Mouse (Mus musculus): ENCODE data around the gene Gm49721. TPM values are rescaled to one million over a fixed set of nuclear protein-coding genes. Genes with fewer than 3 reads are reported as not detected.
"Not testable (repeated sequence)": the region's sequence is repeated elsewhere in the genome, so short reads cannot be mapped to it uniquely, and the experiment has no call there.

Gm49721 gene
- total RNA-seq (2021) = under 1 TPM in 1 of 2 experiments, not detected in 1; 0.59 TPM
- long read RNA-seq, experiment 1, partial matches to known transcripts = 0 of 5 reads
- long read RNA-seq, experiment 1, other reads (novel, unspliced or antisense) = 5 of 5 reads
- long read RNA-seq, experiment 2, partial matches to known transcripts = 0 of 6 reads
- long read RNA-seq, experiment 2, other reads (novel, unspliced or antisense) = 6 of 6 reads

GRCm38 (mm10) chr17:6978287-6979248 is at the start of gene Gm49721:
TSS of gene Gm49721 (plus strand) at chr17:6978904.
- DNase-seq = peak; percentile 84
- H3K4me3 ChIP-seq = peak within 1 kb of the TSS; percentile 71
- peak within 1 kb of the TSS; percentile 88 for H3K27ac ChIP-seq
- intact Hi-C loops (cut with DNase I) = not testable (repeated sequence)

GRCm38 (mm10) chr17:6931625-6932024 is 47.1 kb upstream of the Gm49721 start:
- H3K4me3 ChIP-seq; DNase-seq; intact Hi-C loops (cut with DNase I); H3K27ac ChIP-seq: not testable (repeated sequence)

- H3K4me3 ChIP-seq; DNase-seq; intact Hi-C loops (cut with DNase I); H3K27ac ChIP-seq: not testable (repeated sequence)
These were observed 36.1 kb upstream of the Gm49721 start for GRCm38 (mm10) chr17:6942560-6942959.

GRCm38 (mm10) chr17:6947637-6947983 is 31.1 kb upstream of the Gm49721 start:
- DNase-seq; intact Hi-C loops (cut with DNase I); H3K27ac ChIP-seq: not testable (repeated sequence)
- peak overlapping the region; percentile 76 for H3K4me3 ChIP-seq

- DNase-seq = peak; percentile 91
- H3K4me3 ChIP-seq = peak within 1 kb of the TSS; percentile 76
- H3K27ac ChIP-seq = peak within 1 kb of the TSS; percentile 91
- intact Hi-C loops (cut with DNase I) = not testable (repeated sequence)
These were observed 30.5 kb upstream of the Gm49721 start, which contains the start of gene Rsph3b for GRCm38 (mm10) chr17:6947984-6948768. TSS of gene Rsph3b (minus strand) at chr17:6948682.

GRCm38 (mm10) chr17:6948769-6949228 is 29.9 kb upstream of the Gm49721 start:
- peak overlapping the region; percentile 91 for H3K27ac ChIP-seq
- H3K4me3 ChIP-seq = peak overlapping the region; percentile 76
- DNase-seq; intact Hi-C loops (cut with DNase I): not testable (repeated sequence)

GRCm38 (mm10) chr17:6958881-6959280 is 19.8 kb upstream of the Gm49721 start:
- peak overlapping the region; percentile 66; the same call in 1 of the 2 replicates for H3K27ac ChIP-seq
- H3K4me3 ChIP-seq; intact Hi-C loops (cut with DNase I): not testable (repeated sequence)
- DNase-seq = peak; percentile 43

GRCm38 (mm10) chr17:6959543-6960259 is 19.0 kb upstream of the Gm49721 start:
- DNase-seq; intact Hi-C loops (cut with DNase I): not testable (repeated sequence)
- Histone ChIP-seq H3K4me3 (peak overlapping the region; percentile 75), H3K27ac (peak overlapping the region; percentile 66)

- Histone ChIP-seq H3K4me3 (peak overlapping the region; percentile 75), H3K27ac (peak overlapping the region; percentile 75)
- intact Hi-C loops (cut with DNase I); DNase-seq: not testable (repeated sequence)
These were observed 18.4 kb upstream of the Gm49721 start for GRCm38 (mm10) chr17:6960349-6960748.

GRCm38 (mm10) chr17:6960776-6961175 is 17.9 kb upstream of the Gm49721 start, which contains the start of gene Tagap1:
TSS of gene Tagap1 (minus strand) at chr17:6961156.
- H3K27ac ChIP-seq = peak within 1 kb of the TSS; percentile 83
- peak; percentile 65 for DNase-seq
- intact Hi-C loops (cut with DNase I) = not testable (repeated sequence)
- peak within 1 kb of the TSS; percentile 75 for H3K4me3 ChIP-seq

- Histone ChIP-seq H3K4me3 (peak overlapping the region; percentile 65), H3K27ac (peak overlapping the region; percentile 83)
- intact Hi-C loops (cut with DNase I); DNase-seq: not testable (repeated sequence)
These were observed 17.3 kb upstream of the Gm49721 start for GRCm38 (mm10) chr17:6961181-6962000.

- intact Hi-C loops (cut with DNase I); DNase-seq; H3K27ac ChIP-seq; H3K4me3 ChIP-seq: not testable (repeated sequence)
These were observed 16.4 kb upstream of the Gm49721 start for GRCm38 (mm10) chr17:6962339-6962738.

- intact Hi-C loops (cut with DNase I); H3K4me3 ChIP-seq; H3K27ac ChIP-seq: not testable (repeated sequence)
- peak; percentile 26 for DNase-seq
These were observed 15.8 kb upstream of the Gm49721 start for GRCm38 (mm10) chr17:6962936-6963335.
